Mouse (Mus musculus) erythroblast, embryonic 14.5 days (primary cell): Measurements from ENCODE around the gene Cit. TPM values are rescaled to one million over a fixed set of nuclear protein-coding genes. Genes with fewer than 3 reads are reported as not detected.

Source experiments
- H3K27me3 ChIP-seq: 2 replicates; pipeline ENCODE4 v1.6.1; 2012; ENCODE audit warnings: inconsistent platforms; ENCODE audit not compliant: control insufficient read depth
- H3K36me3 ChIP-seq: 2 replicates; pipeline ENCODE4 v1.6.1; 2012; ENCODE audit warnings: mild to moderate bottlenecking, inconsistent platforms; ENCODE audit not compliant: control insufficient read depth
- H3K4me1 ChIP-seq: 2 replicates; pipeline ENCODE4 v1.6.1; 2012; ENCODE audit warnings: inconsistent platforms; ENCODE audit not compliant: control insufficient read depth
- H3K4me3 ChIP-seq: replicated peaks from 2 replicates; pipeline ENCODE3; 2012; ENCODE audit warnings: moderate library complexity, mild to moderate bottlenecking, inconsistent platforms
- H3K9me3 ChIP-seq: 2 replicates; pipeline ENCODE4 v1.6.1; 2012; ENCODE audit warnings: low read length, inconsistent platforms, mixed read lengths; ENCODE audit not compliant: control insufficient read depth
- GATA1 ChIP-seq: IDR thresholded peaks from 2 replicates; pipeline ENCODE4 v1.6.1; 2012; ENCODE audit warnings: low read length, inconsistent platforms, mixed read lengths
- TAL1 ChIP-seq: IDR thresholded peaks from 3 replicates; pipeline ENCODE4 v1.6.1; 2012; ENCODE audit warnings: low read length, inconsistent platforms, mixed read lengths
- polyA plus RNA-seq: library from polyadenylated mRNA; stranded (reverse); fragments of >175 nt; gene quantifications from 2 replicates; pipeline ENCODE4 v1.2.3, GENCODE M21; 2012

The Cit gene
- polyA plus RNA-seq, 1 experiment, result 13.6 TPM

GRCm38 (mm10) chr5:115848463-115848862 lies 3.4 kb downstream of the Cit start:
- Histone ChIP-seq H3K36me3 (peaks cover 78% of the 10 kb centered on the region), H3K4me3 (no peak overlapping the region), H3K9me3 (no peaks in the 10 kb centered on the region), H3K27me3 (no peaks in the 10 kb centered on the region), H3K4me1 (peaks cover 44% of the 10 kb centered on the region)
- TF ChIP-seq TAL1 (no peak), GATA1 (no peak)

- peaks cover 39% of the 10 kb centered on the region for H3K4me1 ChIP-seq
- H3K36me3 ChIP-seq, result peaks cover 87% of the 10 kb centered on the region
- no peaks in the 10 kb centered on the region for H3K9me3 ChIP-seq
- no peaks in the 10 kb centered on the region for H3K27me3 ChIP-seq
- H3K4me3 ChIP-seq, result no peak overlapping the region
- no peak for TF ChIP-seq GATA1
- no peak for TF ChIP-seq TAL1
These were observed 4.3 kb downstream of the Cit start for GRCm38 (mm10) chr5:115849263-115849829.

GRCm38 (mm10) chr5:115850250-115851028 lies 5.4 kb downstream of the Cit start:
- no peak for TF ChIP-seq TAL1
- peaks cover 98% of the 10 kb centered on the region for H3K36me3 ChIP-seq
- H3K9me3 ChIP-seq, result no peaks in the 10 kb centered on the region
- peaks cover 32% of the 10 kb centered on the region for H3K4me1 ChIP-seq
- H3K4me3 ChIP-seq, result no peak overlapping the region
- H3K27me3 ChIP-seq, result no peaks in the 10 kb centered on the region

- no peak for TF ChIP-seq GATA1
- TF ChIP-seq TAL1, result no peak
- H3K4me1 ChIP-seq, result peaks cover 27% of the 10 kb centered on the region
- no peaks in the 10 kb centered on the region for H3K9me3 ChIP-seq
- H3K27me3 ChIP-seq, result no peaks in the 10 kb centered on the region
- H3K4me3 ChIP-seq, result no peak overlapping the region
- H3K36me3 ChIP-seq, result peaks cover 99% of the 10 kb centered on the region
These were observed 5.9 kb downstream of the Cit start for GRCm38 (mm10) chr5:115851029-115851365.

- TF ChIP-seq GATA1 (no peak), TAL1 (no peak)
- Histone ChIP-seq H3K36me3 (peaks cover 98% of the 10 kb centered on the region), H3K9me3 (peaks cover 7% of the 10 kb centered on the region)
These were observed 7.4 kb downstream of the Cit start for GRCm38 (mm10) chr5:115852431-115852830.

GRCm38 (mm10) chr5:115853691-115854090 lies 8.6 kb downstream of the Cit start:
- no peaks in the 10 kb centered on the region for H3K27me3 ChIP-seq
- peaks cover 7% of the 10 kb centered on the region for H3K9me3 ChIP-seq
- H3K36me3 ChIP-seq, result peaks cover 98% of the 10 kb centered on the region
- peaks cover 8% of the 10 kb centered on the region for H3K4me1 ChIP-seq
- TF ChIP-seq TAL1 (no peak), GATA1 (no peak)
- H3K4me3 ChIP-seq, result no peak overlapping the region

More at GRCm38 (mm10) chr5:115852431-115852830, 7.4 kb downstream of the Cit start:
- Histone ChIP-seq H3K27me3 (no peaks in the 10 kb centered on the region), H3K4me1 (peaks cover 14% of the 10 kb centered on the region), H3K4me3 (no peak overlapping the region)

- Histone ChIP-seq H3K27me3 (no peaks in the 10 kb centered on the region), H3K9me3 (peaks cover 7% of the 10 kb centered on the region), H3K4me1 (peaks cover 6% of the 10 kb centered on the region), H3K4me3 (no peak overlapping the region), H3K36me3 (peaks cover 98% of the 10 kb centered on the region)
- TF ChIP-seq GATA1, result no peak
- TF ChIP-seq TAL1, result no peak
These were observed 9.3 kb downstream of the Cit start for GRCm38 (mm10) chr5:115854370-115854769.

- H3K36me3 ChIP-seq, result peaks cover 96% of the 10 kb centered on the region
- no peak for TF ChIP-seq TAL1
- TF ChIP-seq GATA1, result no peak
These were observed 13.6 kb downstream of the Cit start for GRCm38 (mm10) chr5:115858652-115859051.

GRCm38 (mm10) chr5:115859461-115859860 lies 14.4 kb downstream of the Cit start:
- no peak overlapping the region for H3K4me3 ChIP-seq
- TF ChIP-seq GATA1 (no peak), TAL1 (no peak)
- no peaks in the 10 kb centered on the region for H3K27me3 ChIP-seq
- no peaks in the 10 kb centered on the region; the same call in 1 of the 2 replicates for H3K4me1 ChIP-seq
- H3K9me3 ChIP-seq, result peaks cover 7% of the 10 kb centered on the region
- H3K36me3 ChIP-seq, result peaks cover 96% of the 10 kb centered on the region

More at GRCm38 (mm10) chr5:115858652-115859051, 13.6 kb downstream of the Cit start:
- Histone ChIP-seq H3K4me3 (no peak overlapping the region), H3K4me1 (no peaks in the 10 kb centered on the region; the same call in none of the 2 replicates), H3K9me3 (peaks cover 7% of the 10 kb centered on the region), H3K27me3 (no peaks in the 10 kb centered on the region)
